Mouse (Mus musculus) spleen, embryonic (tissue): ENCODE data around the gene Tssk2.

Source experiments
- CTCF ChIA-PET: fragments of 350-600 bp; sonication (Branson Sonifier 250); formaldehyde crosslinking; loops from one replicate; lab custom pipeline; 2022; lab: Charles Lee

The Tssk2 gene

GRCm38 (mm10) chr16:17898462-17898861 is at the start of gene Tssk2, which contains the start of gene Dgcr2:
TSS of gene Tssk2 (plus strand) at chr16:17898637.
TSS of gene Dgcr2 (minus strand) at chr16:17898562.
- CTCF ChIA-PET: no interaction called here

DNA sequence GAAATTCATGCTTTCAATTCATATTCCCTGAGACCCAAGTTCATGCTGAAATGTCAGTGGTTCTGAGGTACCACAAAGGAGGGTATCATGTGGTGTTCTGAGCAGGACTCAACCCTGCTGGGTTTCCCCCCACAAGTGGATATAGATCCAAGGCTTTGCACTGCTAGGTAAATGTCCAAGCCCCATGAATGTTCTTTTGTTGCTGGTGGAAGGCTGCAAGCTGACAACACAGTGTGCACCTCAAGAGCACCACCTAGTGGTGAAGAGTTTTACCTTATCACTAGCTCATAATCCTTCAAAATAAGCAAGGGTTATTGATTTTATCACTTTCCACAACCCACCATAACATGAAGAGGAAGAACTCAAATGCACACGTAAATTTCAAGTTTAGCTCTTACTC is 49.5 kb upstream of the Tssk2 start:
- CTCF ChIA-PET: interaction anchor here (0.6 kb wide), 1 partner anchor 18 kb away, joined by 4 read pairs; no protein-coding TSS in a partner anchor

DNA sequence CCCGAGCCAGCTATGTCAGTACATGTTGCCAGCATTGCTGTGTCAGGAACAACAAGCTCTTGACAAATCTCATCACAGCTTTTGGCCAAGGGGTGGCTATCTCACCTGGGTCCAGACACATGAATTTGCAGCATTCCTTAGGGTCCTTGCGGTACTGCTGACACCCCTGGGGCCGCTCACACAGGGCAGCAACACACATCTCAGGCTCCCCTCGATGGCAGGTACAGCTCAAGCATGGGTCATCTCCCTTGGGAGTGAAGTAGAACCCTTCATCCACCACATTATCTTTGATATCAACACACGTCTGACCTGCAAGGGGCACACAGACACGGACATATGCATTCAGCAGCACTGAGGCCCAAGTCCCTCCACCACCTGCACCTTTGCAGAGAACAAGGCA is 49.0 kb upstream of the Tssk2 start:
- CTCF ChIA-PET: no interaction called here

GRCm38 (mm10) chr16:17851331-17851730 is 47.1 kb upstream of the Tssk2 start:
- CTCF ChIA-PET: no interaction called here

DNA sequence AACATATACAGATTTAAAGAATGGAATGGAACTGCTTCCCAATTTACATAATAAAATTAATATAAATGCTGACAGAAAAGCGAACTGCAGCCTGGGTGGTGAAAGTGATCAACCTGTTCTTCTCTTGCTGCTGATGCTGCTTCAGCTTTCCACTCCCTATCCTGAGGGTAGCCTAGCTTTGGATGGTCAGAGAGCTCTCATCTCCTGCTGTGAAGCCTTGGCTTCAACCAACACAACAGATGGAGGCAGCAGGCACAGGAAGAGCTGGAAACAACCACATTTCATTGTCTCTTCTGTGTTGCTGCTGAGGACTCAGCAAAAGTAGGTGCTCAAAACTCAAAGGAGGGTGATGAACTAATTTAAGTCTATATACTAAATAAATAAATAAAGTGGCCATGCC is 46.6 kb upstream of the Tssk2 start:
- CTCF ChIA-PET: no interaction called here

DNA sequence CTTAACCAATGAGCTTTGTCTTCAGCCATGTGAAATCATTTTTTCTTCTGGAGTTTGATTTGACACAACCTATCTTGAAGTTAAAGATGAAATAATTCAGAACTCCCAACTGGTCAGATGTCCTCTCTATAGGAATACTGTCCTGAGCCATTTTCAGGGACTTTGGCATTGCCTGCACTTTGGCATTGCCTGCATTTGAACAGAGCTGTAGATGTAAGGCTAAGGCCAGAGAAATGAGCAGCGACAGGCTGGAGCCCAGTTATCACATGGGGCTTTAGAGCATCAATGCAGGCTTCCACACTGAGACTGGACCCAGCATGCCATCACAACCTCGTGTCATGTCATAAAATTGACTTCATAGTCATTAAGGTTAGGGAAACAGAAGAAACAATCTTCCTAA is 45.2 kb upstream of the Tssk2 start:
- CTCF ChIA-PET: no interaction called here

DNA sequence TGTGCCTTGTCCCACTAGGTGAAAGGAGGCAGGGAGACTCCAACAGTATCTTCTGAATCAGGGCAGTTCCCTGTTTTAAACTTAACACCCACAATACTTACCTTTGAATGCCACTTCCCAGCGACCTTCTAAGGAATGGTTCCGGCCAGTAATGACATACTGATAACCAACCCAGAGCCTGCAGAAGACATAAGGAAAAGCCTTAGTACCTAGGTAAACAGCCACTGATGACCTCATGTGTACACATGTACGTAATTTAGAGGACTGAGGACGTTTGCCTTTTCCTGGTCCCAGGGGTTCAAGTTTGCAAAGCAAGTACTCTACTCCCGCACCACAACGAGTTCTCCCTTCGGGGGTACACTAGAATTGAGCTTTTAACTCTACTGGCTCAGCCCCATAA is 41.3 kb upstream of the Tssk2 start:
- CTCF ChIA-PET: no interaction called here

GRCm38 (mm10) chr16:17858592-17858991 is 39.8 kb upstream of the Tssk2 start:
- CTCF ChIA-PET: interaction anchor here (1.3 kb wide), 1 partner anchor 9 kb away, joined by 3 read pairs; no protein-coding TSS in a partner anchor

- CTCF ChIA-PET: no interaction called here
Observed at GRCm38 (mm10) chr16:17865293-17865692, 33.1 kb upstream of the Tssk2 start.

GRCm38 (mm10) chr16:17865770-17866169 is 32.7 kb upstream of the Tssk2 start:
- CTCF ChIA-PET: no interaction called here

GRCm38 (mm10) chr16:17871248-17871647 is 27.2 kb upstream of the Tssk2 start:
- CTCF ChIA-PET: no interaction called here

- CTCF ChIA-PET: no interaction called here
Observed at GRCm38 (mm10) chr16:17872995-17873394, 25.4 kb upstream of the Tssk2 start.

DNA sequence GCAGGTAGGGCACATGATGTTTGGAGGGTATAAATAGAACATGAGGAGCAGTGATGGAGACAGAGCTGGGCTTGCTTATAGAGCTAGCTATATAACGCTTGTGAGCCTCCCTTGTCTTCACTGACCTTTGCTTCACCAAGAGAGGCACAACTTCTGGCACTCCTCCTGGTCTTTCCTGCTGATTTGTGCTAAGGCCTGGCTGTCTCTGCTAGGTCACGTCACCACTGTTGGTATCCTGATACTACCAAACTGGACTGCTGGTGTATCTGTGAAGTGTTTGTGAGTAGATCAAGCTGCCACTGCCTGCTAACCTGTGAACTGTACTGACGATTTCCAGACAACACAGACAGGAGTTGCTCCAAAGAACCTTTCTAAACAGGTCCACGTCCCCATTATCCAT is 23.3 kb upstream of the Tssk2 start:
- CTCF ChIA-PET: no interaction called here

GRCm38 (mm10) chr16:17876096-17876495 is 22.3 kb upstream of the Tssk2 start:
- CTCF ChIA-PET: no interaction called here

GRCm38 (mm10) chr16:17879571-17879970 is 18.9 kb upstream of the Tssk2 start:
- CTCF ChIA-PET: no interaction called here

DNA sequence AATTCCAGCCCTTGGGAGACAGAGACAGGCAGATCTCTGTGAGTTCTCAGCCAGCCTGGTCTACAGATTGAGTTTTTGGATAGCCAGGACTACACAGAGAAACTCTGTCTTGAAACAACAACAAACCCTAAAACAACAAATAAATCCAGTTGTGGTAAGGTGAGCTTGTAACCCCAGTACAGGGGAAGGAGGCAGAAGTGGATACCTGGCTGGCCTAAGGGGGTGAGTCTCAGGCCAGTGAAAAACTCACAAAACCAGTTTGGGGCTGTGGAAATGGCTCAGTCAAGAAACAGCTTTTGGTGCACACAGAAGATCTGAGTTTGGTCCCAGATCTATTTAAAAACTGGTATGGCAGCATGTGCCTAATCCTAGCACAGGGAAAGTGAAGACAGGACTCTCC is 16.2 kb upstream of the Tssk2 start:
- CTCF ChIA-PET: no interaction called here

GRCm38 (mm10) chr16:17884116-17884515 is 14.3 kb upstream of the Tssk2 start:
- CTCF ChIA-PET: no interaction called here

DNA sequence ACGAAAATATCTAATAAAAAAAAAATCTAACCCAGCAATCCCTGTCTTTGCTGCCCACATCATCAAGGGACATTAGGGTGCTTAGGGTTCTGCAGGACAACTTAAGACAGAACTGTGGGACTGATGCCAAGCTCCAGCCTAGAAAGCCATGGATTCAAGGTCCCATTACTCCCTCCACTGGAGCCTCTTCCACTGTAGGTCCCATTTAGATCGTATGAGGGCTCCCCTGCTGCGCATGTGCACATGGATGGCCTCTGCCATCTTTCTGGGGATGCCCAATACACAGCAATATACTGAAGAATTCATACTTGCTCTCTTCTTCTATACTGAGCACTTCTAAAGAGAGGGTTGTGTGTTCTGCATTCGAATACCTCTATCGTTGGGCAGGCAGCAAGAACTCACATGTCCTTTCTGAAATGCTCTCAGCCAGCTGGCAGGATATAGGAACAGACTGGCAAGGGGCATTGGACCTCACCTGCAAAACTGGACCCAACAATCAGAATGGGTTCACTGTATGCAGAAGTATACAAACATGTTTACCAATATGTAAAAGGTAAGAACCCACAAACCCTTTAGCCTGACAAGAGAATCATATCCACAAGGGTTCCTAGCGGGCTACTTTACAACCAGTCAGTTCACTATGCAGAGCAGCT is 8.6 kb upstream of the Tssk2 start:
- CTCF ChIA-PET: interaction anchor here (0.5 kb wide), 1 partner anchor 75 kb away, joined by 3 read pairs; no protein-coding TSS in a partner anchor

- CTCF ChIA-PET: no interaction called here
Observed at GRCm38 (mm10) chr16:17890342-17890727, 8.1 kb upstream of the Tssk2 start.

DNA sequence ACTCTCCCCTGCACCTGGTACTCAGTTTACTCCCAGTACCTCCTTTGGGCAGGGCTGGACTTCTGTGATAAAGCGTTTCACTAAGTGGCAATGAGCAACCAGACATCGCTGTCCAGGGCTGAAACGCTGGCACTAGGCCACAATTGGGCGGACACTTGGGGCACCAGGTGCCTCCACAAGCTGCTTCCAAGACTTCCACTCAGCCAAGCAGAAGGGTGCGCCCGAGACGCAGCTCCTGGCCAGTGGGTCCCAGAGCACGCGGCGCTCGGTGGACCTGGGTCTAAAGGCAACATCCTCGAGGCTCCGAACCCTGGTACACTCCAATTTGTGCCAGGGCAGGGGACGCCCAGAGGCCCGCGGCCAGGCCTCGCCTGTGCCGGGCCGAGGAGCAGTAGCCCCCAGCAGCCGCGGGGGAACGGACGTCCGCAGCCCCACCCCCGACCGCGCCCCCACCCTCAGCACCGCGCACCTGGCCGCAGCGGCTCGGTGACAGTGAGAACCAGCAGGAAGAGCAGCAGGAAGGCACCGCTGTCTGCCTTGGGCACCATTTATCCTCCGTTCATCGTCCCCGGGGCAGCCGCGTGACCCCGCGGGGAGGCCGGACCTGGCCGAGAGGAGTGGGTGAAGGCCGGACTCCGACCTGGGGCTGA is 7.4 kb upstream of the Tssk2 start:
- CTCF ChIA-PET: no interaction called here

DNA sequence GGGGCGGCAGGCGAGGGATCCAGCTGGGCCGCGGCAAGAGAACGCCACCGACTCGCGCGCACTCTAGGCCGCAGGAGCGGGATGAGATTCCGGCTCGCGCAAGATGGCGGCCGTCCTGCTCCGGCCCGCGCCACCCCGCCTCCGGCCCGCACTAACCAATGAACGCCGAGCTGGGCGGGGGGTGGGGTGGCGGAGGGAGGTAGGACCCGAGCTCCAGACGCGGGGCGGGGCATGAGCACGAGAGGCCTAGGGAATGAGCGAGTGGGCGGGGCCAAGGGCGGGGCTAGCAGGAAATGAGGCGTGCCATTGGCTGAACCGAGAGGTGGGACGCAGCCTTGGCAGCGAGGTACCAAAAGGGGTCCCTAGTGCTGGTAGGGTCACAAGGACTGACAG is 6.9 kb upstream of the Tssk2 start, which contains the start of gene Gm20518:
TSS of gene Gm20518 (minus strand) at position 105 of the 393 bp plus-strand sequence.
- CTCF ChIA-PET: no interaction called here

DNA sequence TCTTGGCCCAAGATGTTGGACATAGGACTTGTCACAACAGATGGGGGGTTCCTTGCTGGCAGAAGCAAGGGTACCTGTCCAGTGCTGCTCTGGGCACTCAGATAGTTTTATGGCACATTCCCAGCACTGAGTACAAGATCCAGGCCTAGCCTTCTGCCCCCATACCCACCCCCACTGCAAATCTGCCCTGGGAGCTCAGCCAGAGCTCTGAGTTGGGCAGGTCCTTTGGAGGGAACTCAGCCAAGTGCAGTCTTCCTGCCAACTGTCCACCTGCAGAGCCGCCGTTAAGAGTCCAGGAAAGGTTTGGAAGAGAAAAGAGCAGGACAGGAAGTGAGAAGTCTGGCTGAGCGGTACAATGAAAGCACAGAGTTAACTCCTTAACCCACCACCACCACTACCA is 5.8 kb upstream of the Tssk2 start:
- CTCF ChIA-PET: no interaction called here

- CTCF ChIA-PET: no interaction called here
Observed at GRCm38 (mm10) chr16:17893923-17894322, 4.5 kb upstream of the Tssk2 start, which contains the start of gene Tssk1. TSS of gene Tssk1 (plus strand) at chr16:17894223.
